Mouse (Mus musculus): Measurements from ENCODE around the gene Usp31.
A peak's percentile ranks its signal among the peaks of the same experiment; 100 is the strongest.

The Usp31 gene

DNA sequence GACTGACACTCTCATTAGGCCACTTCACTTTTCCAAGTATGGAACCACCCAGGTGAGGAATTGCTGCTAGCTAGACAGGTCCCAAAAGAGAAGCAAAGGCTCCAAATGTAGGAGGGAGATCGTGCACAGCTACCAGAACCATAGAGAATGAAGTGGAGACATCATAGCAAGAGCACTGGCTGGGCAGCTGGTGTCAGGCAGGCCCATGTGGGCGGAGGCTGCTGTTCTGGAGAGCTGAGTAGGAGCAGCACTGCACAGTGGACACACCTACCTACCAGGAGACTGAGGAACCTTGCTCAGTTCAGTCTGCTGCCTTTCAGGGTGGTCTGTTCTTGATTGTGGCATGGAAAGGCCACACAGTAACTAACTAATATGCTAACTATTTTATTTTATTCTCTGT lies 52.4 kb downstream of the Usp31 start:
- DNase-seq: peak; percentile 27

DNA sequence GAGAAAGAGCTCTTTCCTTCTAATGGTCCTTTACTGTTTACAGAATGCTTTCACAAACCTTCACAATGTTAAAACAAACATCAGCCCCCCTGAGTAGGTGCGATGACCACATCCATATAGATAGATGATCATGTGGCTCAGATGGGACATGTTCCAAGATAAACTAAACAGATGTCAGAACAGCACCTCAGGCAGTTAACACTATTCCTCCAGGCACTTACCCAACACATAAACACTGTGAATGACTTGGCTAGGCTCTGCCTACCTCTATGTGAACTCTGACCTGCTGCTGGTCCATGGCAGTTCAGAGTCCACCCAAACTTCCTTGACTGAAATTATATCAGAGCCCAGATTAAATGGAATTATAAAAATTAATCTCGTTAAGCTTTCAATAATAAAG lies 54.4 kb downstream of the Usp31 start:
- no peak for DNase-seq

DNA sequence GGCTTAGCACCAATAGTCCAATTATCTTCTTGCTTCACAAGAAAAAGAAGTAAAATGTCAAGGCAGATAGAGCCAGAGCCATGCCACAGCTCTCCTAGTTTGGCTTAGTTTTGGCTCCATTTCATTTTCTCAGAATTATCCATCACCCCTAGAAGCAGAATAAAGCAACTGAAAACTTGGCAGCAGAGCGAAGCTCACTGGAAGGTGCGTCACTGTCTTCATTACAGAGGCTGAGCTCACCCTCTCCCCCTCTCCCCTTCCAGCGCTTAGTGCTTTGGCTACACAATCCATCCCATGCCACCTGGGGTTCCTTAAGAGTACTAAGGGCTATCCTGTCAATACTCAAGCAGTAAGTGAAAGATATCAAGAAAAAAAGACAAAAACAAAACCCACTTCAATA lies 56.3 kb downstream of the Usp31 start:
- DNase-seq: peak; percentile 62

DNA sequence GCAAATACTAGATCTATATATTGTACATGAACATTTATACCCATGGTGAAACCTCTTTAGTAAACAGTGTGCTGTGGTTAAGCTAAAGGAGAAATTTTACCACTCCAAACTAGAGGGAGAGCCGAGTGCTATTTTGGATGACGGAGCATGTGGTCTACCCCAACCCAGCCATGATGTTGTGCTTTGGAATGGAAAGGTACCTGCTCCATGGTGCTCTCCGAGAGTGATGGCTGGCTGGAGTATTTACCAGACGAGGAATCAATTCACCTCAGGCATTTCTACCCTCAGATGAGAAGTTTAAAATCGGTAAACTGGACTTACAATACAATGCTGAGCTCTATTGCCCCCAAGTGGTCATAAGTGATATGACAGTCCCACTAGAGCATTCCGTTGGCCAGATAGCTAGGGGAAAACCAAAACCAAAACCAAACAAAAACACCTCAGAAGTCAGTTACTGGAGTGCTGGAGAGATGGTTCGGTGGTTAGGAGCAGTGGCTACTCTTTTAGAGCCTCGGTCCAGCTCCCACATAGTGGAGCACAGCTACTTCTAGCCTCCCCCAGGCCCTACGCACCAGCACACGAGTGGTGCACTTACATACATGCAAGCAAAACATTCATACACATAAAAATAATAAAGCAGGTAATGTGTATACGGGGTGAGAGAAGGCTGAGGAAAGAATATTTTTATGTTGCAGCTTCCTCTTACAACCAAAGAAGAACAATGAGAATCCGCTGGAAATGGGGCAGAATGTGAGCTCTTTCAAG lies 65.9 kb downstream of the Usp31 start:
- peak; percentile 49 for DNase-seq

DNA sequence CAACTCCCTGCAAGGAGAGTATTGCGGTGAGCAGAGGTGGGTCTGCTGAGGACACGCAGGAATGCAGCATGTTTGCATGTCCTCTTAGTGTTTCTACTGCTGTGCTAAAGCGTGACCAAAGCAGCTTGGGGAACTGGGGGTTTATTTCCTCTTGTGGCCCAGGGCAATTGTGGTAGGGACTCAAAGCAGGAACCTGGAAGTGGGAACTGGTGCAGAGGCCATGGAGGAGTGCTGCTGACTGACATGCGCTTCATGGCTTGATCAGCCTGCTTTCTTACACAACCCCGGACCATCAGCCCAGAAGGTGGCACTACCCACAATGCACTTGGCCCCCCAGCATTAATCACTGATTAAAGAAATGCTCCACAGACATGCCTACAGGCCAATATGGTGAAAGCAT lies 70.3 kb downstream of the Usp31 start:
- DNase-seq: no peak

DNA sequence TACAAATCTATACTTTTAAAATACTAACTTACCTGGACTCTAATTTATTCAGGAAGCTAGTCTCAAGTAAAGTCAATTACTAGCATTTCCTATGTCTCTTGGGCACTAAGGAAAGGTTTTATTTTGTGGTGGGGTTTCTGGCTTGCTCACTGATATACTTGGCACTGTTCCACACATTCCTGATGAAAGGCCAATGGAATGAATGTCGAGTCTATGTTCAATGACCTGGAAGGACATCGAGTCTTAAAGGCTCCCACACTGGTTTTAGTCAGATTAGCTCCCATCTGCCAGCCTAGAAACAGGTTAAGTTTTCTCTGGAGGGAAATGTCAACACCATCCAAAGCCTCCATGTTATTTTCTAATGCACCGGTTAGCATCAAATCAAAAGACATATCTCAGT lies 72.8 kb downstream of the Usp31 start:
- DNase-seq: no peak

DNA sequence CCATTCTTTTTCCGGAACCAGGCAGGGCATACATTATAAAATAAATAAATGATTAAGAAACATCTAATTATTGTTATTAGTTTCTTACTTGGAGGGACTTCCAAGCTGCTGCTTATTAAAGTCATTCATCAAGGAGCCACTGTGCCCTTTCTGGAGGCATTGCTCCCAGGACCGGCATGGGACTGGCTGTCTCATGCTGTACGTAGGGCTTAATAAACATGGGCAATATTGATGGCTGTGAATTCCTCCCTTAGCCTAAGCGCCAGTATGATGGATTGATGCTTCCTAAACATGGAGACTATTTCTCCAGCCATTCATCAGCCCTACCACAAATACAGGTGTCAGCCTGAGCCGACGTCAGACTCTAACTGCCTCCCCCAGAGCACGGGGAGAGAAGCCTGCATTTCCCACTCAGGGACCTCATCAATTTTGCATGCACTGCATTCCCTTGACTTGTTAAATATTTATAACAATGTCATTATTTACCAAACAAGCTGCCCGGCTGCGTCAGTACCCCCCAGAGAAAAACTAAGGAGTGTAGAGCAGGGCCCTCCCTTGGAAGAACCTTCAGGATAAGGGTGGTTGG lies 84.1 kb downstream of the Usp31 start:
- no peak for DNase-seq

DNA sequence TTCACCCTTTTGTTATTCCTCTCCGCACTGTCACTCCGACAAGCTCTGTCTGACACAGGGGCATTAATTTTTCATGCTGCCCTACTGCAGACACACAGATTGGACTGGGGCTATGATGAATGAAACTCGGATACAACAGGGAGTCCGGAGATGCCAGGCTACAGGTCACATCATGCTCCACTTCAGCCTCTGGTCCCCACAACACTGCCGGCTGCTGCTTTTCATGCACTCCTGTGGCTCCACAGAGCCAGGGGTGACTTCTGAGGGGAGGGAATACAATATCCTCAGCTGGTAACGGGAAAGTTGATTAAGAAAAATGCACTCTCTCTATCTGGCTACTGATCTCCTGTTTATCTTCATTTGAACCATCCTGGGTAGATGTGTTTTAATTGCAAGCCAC lies 84.6 kb downstream of the Usp31 start:
- DNase-seq: no peak

DNA sequence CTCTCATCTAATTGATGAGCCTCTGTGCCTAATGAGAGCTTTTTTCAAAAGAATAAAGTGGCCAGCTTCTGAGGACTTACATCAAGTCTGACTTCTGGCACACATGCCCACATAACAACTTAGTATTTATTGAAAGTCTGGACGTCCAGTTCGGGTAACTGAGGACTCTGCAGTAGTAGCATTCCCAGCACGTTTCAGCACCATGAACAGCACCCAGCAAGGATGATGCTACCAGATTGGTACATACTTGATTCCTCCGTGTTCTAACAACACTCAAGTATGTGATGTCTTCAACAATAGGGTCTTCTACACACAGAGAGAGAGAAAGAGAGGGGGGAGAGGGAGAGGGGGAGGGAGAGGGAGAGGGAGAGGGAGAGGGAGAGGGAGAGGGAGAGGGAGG lies 105.4 kb downstream of the Usp31 start:
- no peak for DNase-seq

DNA sequence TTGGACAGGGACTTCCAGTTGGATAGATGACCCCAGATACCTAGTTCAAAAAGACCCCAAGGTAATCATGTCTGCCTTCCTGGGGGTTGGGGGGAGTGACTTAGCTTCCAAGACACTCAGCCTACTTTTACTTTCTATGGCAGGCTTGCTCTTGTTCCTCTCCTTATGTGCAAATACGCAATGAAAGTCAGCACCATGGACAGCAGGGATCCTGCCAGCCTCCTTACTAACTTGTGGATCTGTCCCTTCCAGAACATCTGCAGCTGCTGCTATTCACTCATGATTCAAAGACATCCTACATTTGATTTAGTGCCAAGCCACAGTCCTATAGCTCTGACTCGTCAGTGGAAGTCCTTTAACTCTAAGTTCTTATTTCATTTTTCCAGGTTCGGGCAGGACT lies 110.7 kb downstream of the Usp31 start:
- DNase-seq: no peak

DNA sequence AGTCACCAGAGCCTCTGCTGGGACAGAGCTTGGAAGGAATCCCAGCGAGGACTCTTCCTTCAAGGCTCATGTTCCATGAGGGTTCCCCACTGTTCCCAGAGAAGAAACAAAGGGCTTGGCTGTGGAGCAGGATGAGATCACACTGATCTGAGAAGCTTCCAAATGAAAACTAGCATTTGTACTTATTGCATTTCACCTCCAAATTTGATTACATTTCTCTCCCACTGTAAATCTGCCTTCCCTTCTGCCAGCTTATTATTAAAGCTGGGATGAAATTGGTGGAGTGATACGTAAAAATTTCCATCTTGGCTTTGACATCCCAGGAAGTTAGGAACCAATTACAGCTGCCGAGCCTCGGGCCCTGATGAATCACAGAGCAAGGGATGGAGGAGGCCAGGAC lies 111.6 kb downstream of the Usp31 start:
- DNase-seq: no peak

DNA sequence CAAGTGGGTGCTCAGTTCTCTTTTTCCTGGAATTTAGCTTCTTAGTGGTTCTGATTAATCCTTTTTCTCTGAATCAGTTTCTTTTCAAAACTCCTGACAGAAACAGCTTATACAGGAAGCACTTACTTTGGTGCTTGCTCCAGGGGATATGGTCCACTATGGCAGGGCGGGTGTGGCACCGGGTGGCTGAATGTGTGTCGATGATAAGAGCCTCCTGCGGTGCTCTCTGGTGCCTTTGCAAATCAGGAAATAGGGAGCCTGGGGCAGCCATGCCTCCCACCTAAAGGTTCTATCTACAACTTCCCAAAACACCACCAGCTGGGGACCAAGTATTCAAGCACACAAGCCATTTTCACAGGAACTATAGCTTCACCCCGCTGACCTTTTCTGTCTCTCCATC lies 112.0 kb downstream of the Usp31 start:
- no peak for DNase-seq

DNA sequence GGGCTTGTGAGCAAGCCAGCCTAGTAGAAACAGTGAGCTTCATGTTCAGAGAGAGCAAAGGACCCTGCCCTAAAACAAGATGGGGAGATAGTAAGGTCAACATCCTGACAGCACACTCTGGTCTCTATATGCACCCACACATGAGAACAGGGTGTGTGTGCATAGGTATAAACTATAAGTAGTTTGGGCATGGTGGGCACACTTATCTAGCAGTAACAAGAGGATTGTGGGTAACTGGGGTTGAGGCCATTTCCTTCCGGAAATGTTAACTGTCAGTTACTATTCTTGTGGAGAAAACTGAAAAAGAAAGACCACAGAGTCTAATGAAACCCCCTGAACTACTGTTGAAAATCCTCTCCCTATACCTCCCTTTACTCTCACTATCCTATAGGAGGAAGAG lies 112.4 kb downstream of the Usp31 start:
- DNase-seq: no peak

All from right cerebral cortex, adult 18-20 months (tissue).